Mouse (Mus musculus) lung, postnatal 0 days (tissue): ENCODE results near the gene Ccl11. TPM values are rescaled to one million over a fixed set of nuclear protein-coding genes. Genes with fewer than 3 reads are reported as not detected.

ENCODE experiments used
- ATAC-seq: fragments of 200-750 bp; cut with Nextera tagmentation; 2 replicates; pipeline ENCODE4 v1.8.0; 2017; ENCODE audit warnings: moderate library complexity
- DNase-seq: peaks from one replicate; pipeline ENCODE4 v3.0.0-alpha.2; 2016; ENCODE audit warnings: low spot score
- H3K27ac ChIP-seq: fragments of 300-500 bp; sonication (generic); 2 replicates; pipeline ENCODE4 v1.5.1; 2014; ENCODE audit warnings: antibody characterized with exemption, mild to moderate bottlenecking, low read length, mixed read lengths
- H3K27me3 ChIP-seq: fragments of 300-500 bp; sonication (generic); replicated peaks from 2 replicates; pipeline ENCODE4 v1.6.1; 2014; ENCODE audit warnings: low read length, mixed read lengths; ENCODE audit not compliant: insufficient read depth
- H3K36me3 ChIP-seq: fragments of 300-500 bp; sonication (generic); 2 replicates; pipeline ENCODE4 v1.6.1; 2014; ENCODE audit warnings: low read length, mixed read lengths; ENCODE audit not compliant: insufficient read depth
- H3K4me1 ChIP-seq: fragments of 300-500 bp; sonication (generic); 2 replicates; pipeline ENCODE4 v1.6.1; 2014; ENCODE audit warnings: antibody characterized with exemption, low read depth, low read length, mixed read lengths; ENCODE audit not compliant: insufficient read depth
- H3K4me2 ChIP-seq: fragments of 300-500 bp; sonication (generic); replicated peaks from 2 replicates; pipeline ENCODE4 v1.6.1; 2014; ENCODE audit warnings: low read depth, mild to moderate bottlenecking, low read length, moderate library complexity, mixed read lengths
- H3K4me3 ChIP-seq: fragments of 300-500 bp; sonication (generic); 2 replicates; pipeline ENCODE4 v1.5.1; 2014; ENCODE audit warnings: low read depth, low read length
- H3K9ac ChIP-seq: fragments of 300-500 bp; sonication (generic); replicated peaks from 2 replicates; pipeline ENCODE4 v1.6.1; 2014; ENCODE audit warnings: low read depth, mild to moderate bottlenecking
- H3K9me3 ChIP-seq: fragments of 300-500 bp; sonication (generic); 2 replicates; pipeline ENCODE4 v1.6.1; 2016; ENCODE audit warnings: low read length, mixed read lengths
- CTCF ChIP-seq: IDR thresholded peaks from 2 replicates; pipeline ENCODE4 v1.5.1; 2016; ENCODE audit warnings: antibody characterized with exemption, mild to moderate bottlenecking
- EP300 ChIP-seq: IDR thresholded peaks from 2 replicates; pipeline ENCODE4 v1.6.1; 2016; ENCODE audit warnings: antibody characterized with exemption, mild to moderate bottlenecking, control low read depth
- WGBS: fragments of 180-500 bp; shearing (Covaris S2); extraction: QIAGEN DNeasy Blood & Tissue Kit; methylation state at CpG from one replicate; pipeline ENCODE4 v1.1.7; 2014; 5-methylcytosine and 5-hydroxymethylcytosine counted together
- polyA plus RNA-seq: library from polyadenylated mRNA; unstranded; fragments of >200 nt; fragmentation: Nextera tagmentation; extraction: Ambion mirVana; gene quantifications from 2 replicates; pipeline ENCODE4 v1.2.1, GENCODE M21; 2015

The Ccl11 gene
- polyA plus RNA-seq, 1 experiment from 2014 or later = 31.3 TPM

DNA sequence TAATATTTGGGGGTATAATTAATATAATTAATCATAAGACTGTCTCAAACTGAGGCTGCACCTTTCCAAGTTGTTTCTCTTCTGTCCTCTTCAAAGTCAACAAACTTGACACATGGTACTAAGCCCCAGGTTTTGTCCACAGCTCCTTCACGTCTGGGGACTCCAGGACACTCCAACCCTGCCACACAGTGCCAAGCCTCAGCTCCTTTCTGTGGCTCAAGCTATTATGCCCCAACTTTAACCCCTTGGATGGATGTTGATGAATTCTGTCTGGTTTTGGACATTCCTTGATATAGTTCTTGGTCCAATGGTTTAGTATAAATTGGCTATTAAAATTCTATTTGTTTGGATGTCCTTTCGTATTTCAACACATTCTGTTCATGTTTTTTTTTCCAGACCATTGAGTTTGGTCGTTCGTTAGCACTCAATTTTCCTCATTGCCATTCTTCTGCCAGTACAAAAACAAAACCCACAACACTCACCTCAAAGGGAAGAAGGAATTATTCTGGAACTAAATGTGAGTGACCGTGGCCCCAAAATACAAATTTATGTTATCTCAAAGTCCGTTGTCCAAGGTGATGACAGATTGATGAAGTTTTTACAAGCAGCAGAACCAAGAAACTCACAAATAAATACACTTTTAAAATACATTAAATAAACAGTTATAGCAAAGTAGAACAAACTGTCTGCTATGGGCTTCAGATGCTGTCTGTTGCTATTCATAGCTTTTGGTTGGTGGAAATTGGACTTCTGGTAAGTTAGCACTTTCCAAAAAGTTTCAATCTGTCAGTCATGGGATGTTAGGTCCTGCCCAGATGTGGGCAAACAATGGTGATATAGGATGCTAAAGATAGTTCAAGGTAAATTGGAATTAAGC is 53.0 kb downstream of the Ccl11 start:
- no peak for ATAC-seq
- H3K9me3 ChIP-seq = no peaks in the 10 kb centered on the region
- H3K4me1 ChIP-seq = no peaks in the 10 kb centered on the region
- no peak overlapping the region for H3K9ac ChIP-seq
- H3K36me3 ChIP-seq = no peaks in the 10 kb centered on the region
- peak; percentile 50 for DNase-seq
- H3K27me3 ChIP-seq = no peaks in the 10 kb centered on the region
- H3K27ac ChIP-seq = no peak overlapping the region
- no peak for TF ChIP-seq EP300
- TF ChIP-seq CTCF = no peak
- H3K4me3 ChIP-seq = no peak overlapping the region
- WGBS = 33% methylated on average over 6 of the region's 6 CpGs
- no peak overlapping the region for H3K4me2 ChIP-seq

Other genes starting within 250 kb of the Ccl11 start
- gene 5530401A14Rik, start 197.2 kb upstream of the Ccl11 start, polyA plus RNA-seq = not detected in 2 replicates
- gene Asic2, start 89.4 kb upstream of the Ccl11 start, polyA plus RNA-seq = 0.05 and 0.06 TPM in 2 replicates
- gene Ccl2, start 22.3 kb upstream of the Ccl11 start, polyA plus RNA-seq = 3.4 and 12.1 TPM in 2 replicates
- gene Gm17268, start 19.3 kb upstream of the Ccl11 start, polyA plus RNA-seq = not detected in 2 replicates
- 3.4 and 8.1 TPM in 2 replicates for gene Ccl7, start 12.1 kb upstream of the Ccl11 start, polyA plus RNA-seq
- 12.9 and 23.0 TPM in 2 replicates for gene Ccl12, start 44.0 kb downstream of the Ccl11 start, polyA plus RNA-seq
- 0.25 TPM in 1 of 2 replicates, not detected in the other for gene Ccl8, start 57.4 kb downstream of the Ccl11 start, polyA plus RNA-seq
- not detected in 2 replicates for gene Ccl1, start 247.9 kb downstream of the Ccl11 start, polyA plus RNA-seq